15 mouse cellular contexts compared by ENCODE assay signal in genomic region chr3:90404121-90404520, GRCm38 (mm10). TPM values are rescaled to one million over a fixed set of nuclear protein-coding genes. Genes with fewer than 3 reads are reported as not detected.
"Had no signal": no experiment of that assay in that cellular context is flagged by ENCODE, and none has a peak within 500 bp of the region (broad histone marks: within the 10 kb centered on the region; RNA-seq: fewer than 3 reads in every experiment).

No protein-coding gene starts in this region.

- H3K27ac ChIP-seq: lung, embryonic 15.5 days; macrophage; midbrain, embryonic 13.5 days; midbrain, embryonic 15.5 days; neural tube, embryonic 12.5 days had no signal

- H3K4me3 ChIP-seq: lung, embryonic 15.5 days; megakaryocyte, embryonic 14.5 days; midbrain, embryonic 13.5 days; midbrain, embryonic 15.5 days; neural tube, embryonic 12.5 days had no signal

- DNase-seq: liver, postnatal 0 days; lung, adult 2 months; lung, postnatal 14 days; lung, postnatal 36 days; right cerebral cortex, postnatal 14 days; thymus, adult 18-20 months; thymus, postnatal 14 days; thymus, postnatal 36 days had no signal

RNA-seq across cellular contexts. Expression of gene Slc27a3, which starts 14.4 kb away (rescaled TPM):
- total RNA-seq: monocyte, adult 5-6 weeks had no signal
